Mouse (Mus musculus) cerebellum, adult 2 months (tissue): ENCODE measurements around the gene Tbc1d14. TPM values are rescaled to one million over a fixed set of nuclear protein-coding genes. Genes with fewer than 3 reads are reported as not detected.

Experiments used
- DNase-seq, 2 experiments: peaks; one replicate each; pipeline ENCODE4 v3.0.0; 2021
- H3K27ac ChIP-seq: fragments of 200-500 bp; 2 replicates; pipeline ENCODE4 v1.5.1; 2012; ENCODE audit warnings: low read length, control low read depth, inconsistent platforms; ENCODE audit not compliant: insufficient read depth
- H3K27me3 ChIP-seq: fragments of 200-500 bp; 2 replicates; pipeline ENCODE4 v1.6.1; 2012; ENCODE audit warnings: inconsistent platforms, mild to moderate bottlenecking, low read length, moderate library complexity; ENCODE audit not compliant: control insufficient read depth, insufficient read depth
- H3K4me1 ChIP-seq: fragments of 200-500 bp; 2 replicates; pipeline ENCODE4 v1.6.1; 2011; ENCODE audit warnings: low read length; ENCODE audit not compliant: control insufficient read depth, insufficient read depth
- H3K4me3 ChIP-seq: fragments of 200-500 bp; replicated peaks from 2 replicates; pipeline ENCODE3; 2011; ENCODE audit warnings: mild to moderate bottlenecking, low read depth, low read length, control low read depth; ENCODE audit not compliant: insufficient read depth
- CTCF ChIP-seq: fragments of 200-500 bp; IDR thresholded peaks from 2 replicates; pipeline ENCODE4 v1.5.1; 2011; ENCODE audit warnings: low read depth, mild to moderate bottlenecking, control low read depth, low read length, moderate library complexity, borderline replicate concordance; ENCODE audit not compliant: insufficient read depth
- POLR2A ChIP-seq: fragments of 200-500 bp; IDR thresholded peaks from 2 replicates; pipeline ENCODE4 v1.6.1; 2011; ENCODE audit warnings: low read length, control low read depth, borderline replicate concordance; ENCODE audit not compliant: insufficient read depth
- WGBS: fragments of 180-500 bp; shearing (Covaris S2); methylation state at CpG from one replicate; pipeline ENCODE4 v1.1.7; 2018; 5-methylcytosine and 5-hydroxymethylcytosine counted together
- polyA plus RNA-seq: library from polyadenylated mRNA; depleted of rRNA; stranded (reverse); fragments of >200 nt; gene quantifications from 2 replicates; pipeline ENCODE4 v1.2.3, GENCODE M21; 2012

Gene Tbc1d14
- polyA plus RNA-seq, 1 experiment = 55.1 TPM

GRCm38 (mm10) chr5:36477486-36477885 lies 115.6 kb downstream of the Tbc1d14 start:
- DNase-seq = no peak
- TF ChIP-seq CTCF (no peak), POLR2A (no peak)
- no peak overlapping the region for H3K27ac ChIP-seq
- H3K4me3 ChIP-seq = no peak overlapping the region
- WGBS = 92% methylated on average over 3 of the region's 3 CpGs
- H3K27me3 ChIP-seq = no peaks in the 10 kb centered on the region
- peaks cover 22% of the 10 kb centered on the region for H3K4me1 ChIP-seq

GRCm38 (mm10) chr5:36474283-36474682 lies 118.8 kb downstream of the Tbc1d14 start:
- TF ChIP-seq CTCF (peak; percentile 83), POLR2A (no peak)
- Histone ChIP-seq H3K27ac (no peak overlapping the region), H3K27me3 (no peaks in the 10 kb centered on the region), H3K4me3 (no peak overlapping the region), H3K4me1 (peaks cover 5% of the 10 kb centered on the region; the same call in 1 of the 2 replicates)
- 88% methylated on average over 5 of the region's 5 CpGs for WGBS
- DNase-seq = peak; percentile 59 to 67

GRCm38 (mm10) chr5:36472876-36473655 lies 120.0 kb downstream of the Tbc1d14 start:
- no peak for DNase-seq
- Histone ChIP-seq H3K4me1 (no peaks in the 10 kb centered on the region), H3K27me3 (no peaks in the 10 kb centered on the region), H3K4me3 (no peak overlapping the region), H3K27ac (no peak overlapping the region)
- 64% methylated on average over 4 of the region's 4 CpGs for WGBS
- TF ChIP-seq POLR2A = no peak

GRCm38 (mm10) chr5:36471206-36471605 lies 121.9 kb downstream of the Tbc1d14 start:
- no peak for TF ChIP-seq CTCF
- no peak for TF ChIP-seq POLR2A
- WGBS = 89% methylated on average over 8 of the region's 8 CpGs

GRCm38 (mm10) chr5:36465889-36466288 lies 127.2 kb downstream of the Tbc1d14 start:
- Histone ChIP-seq H3K27ac (no peak overlapping the region), H3K4me3 (peak overlapping the region; percentile 85), H3K27me3 (no peaks in the 10 kb centered on the region), H3K4me1 (peaks cover 4% of the 10 kb centered on the region; the same call in 1 of the 2 replicates)
- 28% methylated on average over 8 of the region's 8 CpGs for WGBS
- TF ChIP-seq POLR2A = no peak
- TF ChIP-seq CTCF = no peak
- DNase-seq = no peak

More at GRCm38 (mm10) chr5:36471206-36471605, 121.9 kb downstream of the Tbc1d14 start:
- no peaks in the 10 kb centered on the region for H3K4me1 ChIP-seq
- no peaks in the 10 kb centered on the region for H3K27me3 ChIP-seq
- H3K27ac ChIP-seq = no peak overlapping the region
- H3K4me3 ChIP-seq = no peak overlapping the region
- DNase-seq = no peak

- H3K4me3 ChIP-seq = peak within 1 kb of the TSS; percentile 92
- peak within 1 kb of the TSS; percentile 39 for H3K27ac ChIP-seq
- peak; percentile 96 to 100 for DNase-seq
- TF ChIP-seq POLR2A = peak; percentile 96
- no peak for TF ChIP-seq CTCF
- peaks cover 4% of the 10 kb centered on the region; the same call in 1 of the 2 replicates for H3K4me1 ChIP-seq
- H3K27me3 ChIP-seq = no peaks in the 10 kb centered on the region
- WGBS = under 1% methylated on average over 67 of the region's 68 CpGs
These were observed 128.1 kb downstream of the Tbc1d14 start, which contains the start of gene Grpel1 for GRCm38 (mm10) chr5:36464709-36465661. Grpel1 (plus strand) TSS chr5:36464998.

- H3K4me3 ChIP-seq = no peak overlapping the region
- H3K27me3 ChIP-seq = no peaks in the 10 kb centered on the region
- peaks cover 4% of the 10 kb centered on the region; the same call in 1 of the 2 replicates for H3K4me1 ChIP-seq
- WGBS = 41% methylated on average over 5 of the region's 5 CpGs
- H3K27ac ChIP-seq = no peak overlapping the region
- DNase-seq = no peak
- no peak for TF ChIP-seq POLR2A
- TF ChIP-seq CTCF = no peak
These were observed 129.7 kb downstream of the Tbc1d14 start for GRCm38 (mm10) chr5:36463391-36463790.
